Mouse (Mus musculus) limb, embryonic 15.5 days (tissue): ENCODE results near the gene Ngfr. TPM values are rescaled to one million over a fixed set of nuclear protein-coding genes. Genes with fewer than 3 reads are reported as not detected.

Experiments used
- ATAC-seq: fragments of 200-750 bp; cut with Nextera tagmentation; 2 replicates; pipeline ENCODE4 v1.8.0; 2017; ENCODE audit warnings: low read depth, moderate TSS enrichment; ENCODE audit not compliant: insufficient number of reproducible peaks, low FRiP score, low TSS enrichment
- H3K27ac ChIP-seq: fragments of 300-500 bp; sonication (generic); 2 replicates; pipeline ENCODE4 v1.5.1; 2015; ENCODE audit warnings: moderate library complexity, mild to moderate bottlenecking, inconsistent platforms
- H3K27me3 ChIP-seq: fragments of 300-500 bp; sonication (generic); 2 replicates; pipeline ENCODE4 v1.6.1; 2015; ENCODE audit warnings: inconsistent platforms
- H3K36me3 ChIP-seq: fragments of 300-500 bp; sonication (generic); 2 replicates; pipeline ENCODE4 v1.6.1; 2015; ENCODE audit warnings: inconsistent platforms
- H3K4me1 ChIP-seq: fragments of 300-500 bp; sonication (generic); 2 replicates; pipeline ENCODE4 v1.6.1; 2015; ENCODE audit warnings: inconsistent platforms
- H3K4me2 ChIP-seq: fragments of 300-500 bp; sonication (generic); 2 replicates; pipeline ENCODE4 v1.6.1; 2015; ENCODE audit warnings: mild to moderate bottlenecking, inconsistent platforms
- H3K4me3 ChIP-seq: fragments of 300-500 bp; sonication (generic); 2 replicates; pipeline ENCODE4 v1.5.1; 2015; ENCODE audit warnings: mild to moderate bottlenecking, inconsistent platforms
- H3K9ac ChIP-seq: fragments of 300-500 bp; sonication (generic); 2 replicates; pipeline ENCODE4 v1.6.1; 2015; ENCODE audit warnings: inconsistent platforms
- H3K9me3 ChIP-seq: fragments of 300-500 bp; sonication (generic); 2 replicates; pipeline ENCODE4 v1.6.1; 2016; ENCODE audit warnings: inconsistent platforms
- WGBS: fragments of 180-500 bp; shearing (Covaris S2); methylation state at CpG from one replicate; pipeline ENCODE4 v1.1.7; 2015; 5-methylcytosine and 5-hydroxymethylcytosine counted together
- polyA plus RNA-seq: library from polyadenylated mRNA; unstranded; fragments of >200 nt; fragmentation: Nextera tagmentation; extraction: Ambion mirVana; gene quantifications from 2 replicates; pipeline ENCODE4 v1.2.1, GENCODE M21; 2015

The Ngfr gene
- polyA plus RNA-seq, 1 experiment from 2014 or later, result 34.0 TPM

- Histone ChIP-seq H3K4me3 (no peak overlapping the region), H3K27me3 (no peaks in the 10 kb centered on the region), H3K9ac (no peak overlapping the region), H3K27ac (no peak overlapping the region), H3K4me1 (peaks cover 28% of the 10 kb centered on the region), H3K4me2 (no peak overlapping the region), H3K9me3 (no peaks in the 10 kb centered on the region), H3K36me3 (no peaks in the 10 kb centered on the region)
- ATAC-seq, result no peak
- WGBS, result 93% methylated on average over 5 of the region's 5 CpGs
These were observed 23.7 kb downstream of the Ngfr start for GRCm38 (mm10) chr11:95563849-95564248.

- peaks cover 17% of the 10 kb centered on the region for H3K4me1 ChIP-seq
- no peak for ATAC-seq
- 59% methylated on average over 3 of the region's 3 CpGs for WGBS
These were observed 26.8 kb downstream of the Ngfr start for GRCm38 (mm10) chr11:95560773-95561172.

GRCm38 (mm10) chr11:95559761-95560160 lies 27.8 kb downstream of the Ngfr start:
- Histone ChIP-seq H3K27me3 (0 out of 2 replicates have a peak, but pooled peaks cover 4% of the 10 kb centered on the region), H3K4me2 (no peak overlapping the region), H3K27ac (no peak overlapping the region), H3K4me3 (no peak overlapping the region), H3K36me3 (no peaks in the 10 kb centered on the region), H3K4me1 (peaks cover 24% of the 10 kb centered on the region), H3K9ac (no peak overlapping the region), H3K9me3 (no peaks in the 10 kb centered on the region)
- no peak for ATAC-seq
- WGBS, result 73% methylated on average over 2 of the region's 2 CpGs

More at GRCm38 (mm10) chr11:95560773-95561172, 26.8 kb downstream of the Ngfr start:
- H3K9ac ChIP-seq, result no peak overlapping the region
- no peak overlapping the region for H3K4me2 ChIP-seq
- H3K9me3 ChIP-seq, result no peaks in the 10 kb centered on the region
- no peaks in the 10 kb centered on the region for H3K36me3 ChIP-seq
- no peak overlapping the region for H3K27ac ChIP-seq
- 0 out of 2 replicates have a peak, but pooled peaks cover 4% of the 10 kb centered on the region for H3K27me3 ChIP-seq
- no peak overlapping the region for H3K4me3 ChIP-seq

- Histone ChIP-seq H3K36me3 (no peaks in the 10 kb centered on the region), H3K9me3 (no peaks in the 10 kb centered on the region), H3K4me3 (no peak overlapping the region), H3K9ac (no peak overlapping the region), H3K27ac (no peak overlapping the region), H3K27me3 (0 out of 2 replicates have a peak, but pooled peaks cover 4% of the 10 kb centered on the region), H3K4me1 (peaks cover 24% of the 10 kb centered on the region), H3K4me2 (no peak overlapping the region)
- ATAC-seq, result no peak
- 44% methylated on average over 6 of the region's 6 CpGs for WGBS
These were observed 29.8 kb downstream of the Ngfr start for GRCm38 (mm10) chr11:95557719-95558118.

DNA sequence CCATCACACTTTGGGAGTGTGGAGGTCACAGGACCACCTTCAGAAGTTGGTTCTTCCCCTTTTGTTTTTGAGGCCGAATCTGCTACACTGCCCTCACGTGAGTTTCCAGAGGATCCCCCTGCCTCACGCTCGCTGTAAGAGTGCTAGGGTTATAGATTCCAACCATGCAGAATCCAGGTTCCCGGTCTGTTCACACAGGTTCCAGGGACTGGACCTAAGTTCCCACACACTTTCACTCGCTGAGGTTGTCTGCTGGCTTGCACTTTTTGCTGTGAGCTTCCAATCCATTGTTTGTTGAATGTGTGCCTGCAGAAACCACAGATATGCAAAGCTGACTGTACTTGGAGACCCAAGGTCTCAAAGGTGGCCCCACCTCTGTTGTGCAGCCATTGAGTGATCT lies 30.5 kb downstream of the Ngfr start:
- Histone ChIP-seq H3K4me2 (no peak overlapping the region), H3K9me3 (no peaks in the 10 kb centered on the region), H3K36me3 (no peaks in the 10 kb centered on the region), H3K4me3 (no peak overlapping the region), H3K27me3 (0 out of 2 replicates have a peak, but pooled peaks cover 4% of the 10 kb centered on the region), H3K27ac (no peak overlapping the region), H3K9ac (no peak overlapping the region), H3K4me1 (peaks cover 24% of the 10 kb centered on the region)
- ATAC-seq, result no peak
- WGBS, result 74% methylated on average over 6 of the region's 6 CpGs

- Histone ChIP-seq H3K4me3 (no peak overlapping the region), H3K9ac (no peak overlapping the region), H3K9me3 (no peaks in the 10 kb centered on the region), H3K27ac (peak overlapping the region; percentile 29; the same call in 1 of the 2 replicates), H3K36me3 (no peaks in the 10 kb centered on the region), H3K27me3 (0 out of 2 replicates have a peak, but pooled peaks cover 4% of the 10 kb centered on the region), H3K4me1 (peaks cover 20% of the 10 kb centered on the region), H3K4me2 (no peak overlapping the region)
- no peak for ATAC-seq
- 13% methylated on average over 8 of the region's 8 CpGs for WGBS
These were observed 32.3 kb downstream of the Ngfr start for GRCm38 (mm10) chr11:95555279-95555678.

DNA sequence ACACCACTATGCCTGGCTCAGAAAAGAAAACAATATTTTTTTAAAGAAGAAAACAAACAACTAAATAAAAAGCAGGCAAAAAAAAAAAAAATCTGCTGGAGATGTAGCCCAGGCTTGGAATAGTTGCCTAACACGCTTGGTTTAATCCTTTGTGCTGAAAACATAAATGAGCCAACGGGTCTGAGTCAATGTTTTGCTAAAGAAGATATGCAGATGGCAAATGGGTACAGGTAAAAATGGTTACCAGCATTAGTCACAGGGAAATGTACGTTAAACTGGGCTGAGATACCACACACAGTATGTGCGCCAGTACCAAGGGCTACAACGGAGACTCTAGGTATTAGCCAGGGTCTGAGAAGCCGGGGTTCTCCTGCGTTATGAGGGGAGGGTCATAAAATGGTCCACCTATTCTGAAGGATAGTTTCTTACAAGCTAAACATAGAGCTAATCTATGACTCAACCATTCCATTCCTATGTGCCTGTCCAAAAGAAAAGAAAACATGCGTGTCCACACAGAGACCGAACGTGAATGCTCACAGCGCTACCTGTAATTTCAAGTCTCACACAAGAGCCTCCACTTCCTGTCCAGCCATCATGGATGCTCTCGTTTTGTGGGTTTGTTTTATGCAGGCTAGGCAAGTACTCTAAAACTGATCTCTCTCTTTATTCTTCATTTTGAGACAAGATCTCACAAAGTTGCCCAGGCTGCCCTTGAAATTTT lies 37.1 kb downstream of the Ngfr start:
- no peak overlapping the region for H3K9ac ChIP-seq
- WGBS, result 81% methylated on average over 12 of the region's 12 CpGs
- no peaks in the 10 kb centered on the region for H3K27me3 ChIP-seq

DNA sequence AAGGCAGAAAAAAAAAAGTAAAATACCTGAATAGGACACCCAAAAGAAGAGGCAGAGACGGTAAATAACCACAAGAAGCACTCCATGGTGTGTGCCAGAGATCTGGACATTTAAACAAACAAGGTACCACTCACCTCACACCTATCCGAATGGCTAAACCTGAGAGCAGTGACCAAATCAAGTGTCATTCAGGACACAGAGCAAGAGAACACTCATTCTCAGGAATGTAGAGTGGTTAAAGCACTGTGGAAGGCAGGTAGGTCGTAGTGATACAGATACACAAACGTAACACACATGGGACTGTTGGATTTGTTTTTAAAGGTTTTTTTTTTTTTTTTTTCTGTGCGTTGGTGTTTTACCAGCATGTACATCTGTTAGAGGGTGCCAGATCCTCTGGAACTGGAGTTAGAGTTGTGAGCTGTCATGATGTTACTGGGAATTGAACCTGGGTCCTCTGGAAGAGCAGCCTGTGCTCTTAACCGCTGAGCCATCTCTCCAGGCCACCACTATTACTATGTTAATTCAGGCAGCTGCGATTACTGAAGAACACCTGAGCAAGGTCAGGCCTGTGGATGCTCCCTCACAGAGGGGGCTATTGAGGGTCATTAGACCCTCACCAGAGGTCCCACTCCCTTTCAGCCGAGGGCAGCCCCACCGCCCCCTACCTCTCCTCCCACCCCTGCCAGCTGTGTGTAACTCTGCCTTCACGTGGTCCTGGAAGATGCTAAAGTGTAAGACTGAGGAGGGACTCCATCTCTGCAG lies 41.3 kb downstream of the Ngfr start:
- H3K4me2 ChIP-seq, result no peak overlapping the region
- WGBS, result 59% methylated on average over 10 of the region's 10 CpGs

More for the DNA sequence above, 37.1 kb downstream of the Ngfr start:
- Histone ChIP-seq H3K4me3 (no peak overlapping the region), H3K9me3 (no peaks in the 10 kb centered on the region), H3K4me1 (peaks cover 5% of the 10 kb centered on the region), H3K4me2 (no peak overlapping the region), H3K27ac (no peak overlapping the region), H3K36me3 (no peaks in the 10 kb centered on the region)
- ATAC-seq, result no peak

DNA sequence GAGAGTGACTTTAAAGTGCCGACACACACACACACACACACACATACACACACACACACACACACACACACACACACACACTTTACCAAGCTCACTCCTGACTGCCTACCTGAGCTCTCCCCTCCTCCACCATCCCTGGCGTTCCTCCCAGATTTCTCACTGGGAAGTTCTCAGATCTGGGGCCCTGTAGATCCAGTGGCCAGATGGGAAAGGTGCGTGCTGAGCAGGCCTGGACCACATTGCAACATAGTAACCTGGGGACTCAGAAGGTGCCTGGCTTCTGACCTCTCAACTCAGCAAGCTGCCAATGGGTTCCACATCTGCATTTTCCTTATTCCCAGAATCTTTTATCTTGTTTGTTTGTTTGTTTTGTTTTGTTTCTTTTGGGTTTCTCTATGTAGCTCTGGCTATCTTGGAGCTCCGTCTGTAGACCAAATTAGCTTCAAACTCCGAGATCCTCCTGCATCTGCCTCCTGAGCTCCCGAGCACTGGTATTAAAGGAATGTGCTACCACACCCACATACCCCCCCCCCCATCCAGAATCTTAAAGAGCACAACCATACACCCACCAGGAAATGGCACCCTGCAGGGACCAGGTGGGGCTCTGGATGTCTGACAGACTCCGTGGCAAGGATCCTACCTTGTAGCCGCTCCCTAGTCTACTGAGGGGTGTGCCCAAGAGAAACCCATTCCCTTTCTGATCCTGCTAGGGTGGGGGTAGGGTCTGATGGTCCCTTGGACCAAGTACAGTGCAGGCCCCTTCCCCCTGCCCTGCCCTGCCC lies 42.8 kb downstream of the Ngfr start:
- H3K27me3 ChIP-seq, result peaks cover 5% of the 10 kb centered on the region; the same call in 1 of the 2 replicates
- H3K4me1 ChIP-seq, result peaks cover 12% of the 10 kb centered on the region
- no peak overlapping the region for H3K27ac ChIP-seq
- H3K9ac ChIP-seq, result no peak overlapping the region
- H3K4me3 ChIP-seq, result no peak overlapping the region
- no peak overlapping the region for H3K4me2 ChIP-seq
- H3K36me3 ChIP-seq, result no peaks in the 10 kb centered on the region
- no peak for ATAC-seq
- 68% methylated on average over 8 of the region's 8 CpGs for WGBS
- H3K9me3 ChIP-seq, result no peaks in the 10 kb centered on the region

More for the DNA sequence above, 41.3 kb downstream of the Ngfr start:
- H3K36me3 ChIP-seq, result no peaks in the 10 kb centered on the region
- no peak overlapping the region for H3K9ac ChIP-seq
- no peak for ATAC-seq
- no peak overlapping the region for H3K4me3 ChIP-seq
- peaks cover 3% of the 10 kb centered on the region for H3K4me1 ChIP-seq
- no peaks in the 10 kb centered on the region for H3K27me3 ChIP-seq
- no peaks in the 10 kb centered on the region for H3K9me3 ChIP-seq
- H3K27ac ChIP-seq, result no peak overlapping the region

- Histone ChIP-seq H3K4me2 (no peak overlapping the region), H3K9ac (no peak overlapping the region), H3K9me3 (no peaks in the 10 kb centered on the region), H3K27me3 (peaks cover 5% of the 10 kb centered on the region; the same call in 1 of the 2 replicates), H3K27ac (no peak overlapping the region), H3K4me3 (no peak overlapping the region), H3K4me1 (peaks cover 19% of the 10 kb centered on the region), H3K36me3 (no peaks in the 10 kb centered on the region)
- WGBS, result 24% methylated on average over 18 of the region's 18 CpGs
- ATAC-seq, result no peak
These were observed 46.7 kb downstream of the Ngfr start for GRCm38 (mm10) chr11:95540637-95541385.
